Mouse (Mus musculus) gastrocnemius, postnatal 36 days (tissue): ENCODE measurements around the gene Col5a2. TPM values are rescaled to one million over a fixed set of nuclear protein-coding genes. Genes with fewer than 3 reads are reported as not detected.
"Not testable (repeated sequence)": the region's sequence is repeated elsewhere in the genome, so short reads cannot be mapped to it uniquely, and the experiment has no call there.

Experiments
- DNase-seq, 2 experiments: peaks; one replicate each; pipeline ENCODE4 v3.0.0; 2022
- intact Hi-C: fragments of 180-260 bp; cut with DNase I; formaldehyde crosslinking; loops from one replicate; pipeline ENCODE4 v1.15.1; 2025
- long read RNA-seq, 2 experiments: library from polyadenylated mRNA; stranded (forward); transcript quantifications; one replicate each; pipeline ENCODE4 v2.0.0; 2021
- total RNA-seq, 2 experiments: library from RNA; stranded (reverse); gene quantifications; 2 replicates each; pipeline ENCODE4 v1.2.3; 2021

Gene Col5a2
- total RNA-seq, result 10 to 100 TPM; 25.4 to 34.6 TPM
- long read RNA-seq, experiment 1, partial matches to known transcripts, result 6 of 6 reads
- long read RNA-seq, experiment 1, other reads (novel, unspliced or antisense), result 0 of 6 reads
- long read RNA-seq, experiment 2, full-length matches to known transcripts, result 2 of 6 reads
- long read RNA-seq, experiment 2, partial matches to known transcripts, result 4 of 6 reads
- long read RNA-seq, experiment 2, other reads (novel, unspliced or antisense), result 0 of 6 reads

DNA sequence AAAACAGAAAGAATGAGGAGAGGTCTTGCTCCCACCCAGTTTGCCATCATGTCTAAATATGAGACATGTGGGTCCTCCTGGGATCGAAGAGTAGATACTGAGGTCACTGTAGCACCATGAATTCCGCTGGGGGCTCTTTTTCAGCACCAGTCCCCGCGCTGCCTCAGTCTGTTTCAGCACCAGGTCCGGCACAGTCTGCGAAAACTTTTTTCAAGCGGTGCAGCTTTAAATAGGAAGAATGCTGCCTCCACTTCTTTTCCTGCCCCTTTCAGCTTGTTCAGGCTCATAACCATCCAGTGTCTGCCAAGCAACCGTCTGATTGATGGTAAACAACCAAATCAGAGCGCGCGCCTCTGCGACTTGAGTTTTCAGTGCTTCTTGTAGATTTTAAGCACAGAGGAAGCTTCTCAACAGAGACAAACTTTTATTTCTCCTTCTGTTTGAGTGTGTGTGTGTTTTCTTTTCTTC is at the start of gene Col5a2:
Gene Col5a2 (minus strand): TSS at position 418 of the 468 bp plus-strand sequence.
- DNase-seq, result peak; percentile 44 to 56
- intact Hi-C loops, result no loop called here

DNA sequence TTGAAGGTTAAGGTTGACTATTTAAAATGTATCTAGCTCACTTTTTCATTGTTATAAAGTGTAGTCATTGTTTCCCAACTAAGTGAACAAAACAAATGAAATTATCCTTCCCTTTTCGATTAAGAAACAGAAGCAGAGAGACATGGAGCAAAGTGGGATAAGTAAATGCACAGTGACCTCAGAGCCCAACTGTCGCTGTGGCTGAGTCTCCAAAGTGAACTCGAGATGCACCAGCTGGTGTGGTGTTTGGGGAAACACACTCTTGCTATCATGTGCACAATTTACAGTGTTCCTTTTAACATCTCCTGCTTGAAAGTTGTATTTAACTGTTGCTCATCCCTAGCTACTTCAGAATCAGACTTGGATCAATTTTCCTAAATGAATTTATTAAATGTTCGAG is 47.4 kb upstream of the Col5a2 start:
- intact Hi-C loops, result no loop called here
- no peak for DNase-seq

DNA sequence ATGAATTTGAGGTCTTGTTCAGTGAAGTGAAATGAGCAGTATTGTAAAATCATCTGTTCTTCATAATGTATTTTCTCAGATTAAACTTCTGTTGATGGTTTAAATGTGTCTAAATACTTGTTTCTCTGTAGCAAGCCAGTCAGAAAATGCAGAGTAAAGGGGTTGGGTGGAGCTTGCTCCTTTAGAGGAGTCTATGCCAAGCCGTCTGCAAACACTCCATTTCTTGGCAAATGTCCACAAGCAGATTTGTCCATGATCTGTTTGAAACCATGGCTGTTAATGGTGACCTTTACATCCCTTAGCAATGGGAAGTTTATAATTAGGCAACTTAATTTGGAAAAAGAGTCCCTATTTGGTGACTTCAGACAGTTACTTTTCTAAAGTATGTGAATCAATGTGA is 38.8 kb upstream of the Col5a2 start:
- intact Hi-C loops, result no loop called here
- DNase-seq, result no peak

DNA sequence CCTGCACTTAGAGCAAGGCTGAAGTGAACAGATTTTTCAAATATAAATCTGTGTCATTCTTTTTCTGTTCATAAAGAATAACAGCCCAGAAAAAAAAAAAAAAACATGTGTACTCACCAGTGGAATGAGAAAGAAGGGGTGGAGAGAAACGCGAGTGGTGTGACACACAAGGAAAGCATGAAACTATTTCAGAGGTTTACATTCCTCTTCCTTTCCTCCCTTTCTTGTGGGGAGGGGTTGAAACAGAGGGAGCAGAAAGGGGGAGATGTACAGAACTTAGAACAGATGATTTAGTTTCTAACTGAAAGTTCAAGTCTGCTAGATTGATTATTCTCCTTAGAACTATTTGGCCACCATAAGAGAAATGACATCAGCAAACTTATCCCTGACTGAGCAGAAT is 38.1 kb upstream of the Col5a2 start:
- no peak for DNase-seq
- intact Hi-C loops, result no loop called here

DNA sequence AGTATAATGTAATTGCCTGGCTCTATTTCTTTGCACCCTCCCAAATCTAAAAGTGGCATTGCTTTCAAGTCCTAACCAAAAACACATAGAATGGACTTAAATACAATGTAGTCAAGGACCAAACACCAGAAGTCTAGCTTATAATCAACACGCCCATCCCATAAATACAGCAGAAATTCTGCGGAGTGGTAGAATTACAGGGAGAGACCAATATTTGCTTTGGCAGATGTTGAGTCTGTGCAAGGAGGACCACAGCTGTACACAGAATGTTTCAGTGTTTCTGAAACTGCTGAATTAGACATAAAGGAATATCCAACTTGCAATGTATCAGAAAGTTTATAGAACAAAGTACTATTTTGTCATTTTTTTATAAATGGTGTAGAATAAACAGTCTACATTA is 28.4 kb upstream of the Col5a2 start:
- intact Hi-C loops, result no loop called here

DNA sequence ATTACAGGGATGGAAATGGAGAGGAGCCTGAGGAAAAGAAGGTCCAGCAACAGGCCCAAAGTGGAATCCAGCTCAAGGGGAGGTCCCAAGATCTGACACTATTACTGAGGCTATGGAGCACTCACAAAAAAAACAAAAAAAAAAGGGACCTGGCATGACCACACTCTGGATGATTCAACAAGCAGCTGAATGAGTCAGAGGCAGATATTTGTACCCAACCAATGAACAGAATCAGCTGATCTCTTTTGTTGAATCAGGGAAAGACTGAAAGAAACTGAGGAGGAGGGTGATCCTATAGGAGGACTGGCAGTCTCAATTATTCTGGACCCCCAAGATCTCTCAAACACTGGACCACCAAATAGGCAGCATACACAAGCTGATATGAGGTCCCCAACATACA is 24.4 kb upstream of the Col5a2 start:
- DNase-seq, intact Hi-C loops: not testable (repeated sequence)

More for the DNA sequence above, 28.4 kb upstream of the Col5a2 start:
- no peak for DNase-seq

DNA sequence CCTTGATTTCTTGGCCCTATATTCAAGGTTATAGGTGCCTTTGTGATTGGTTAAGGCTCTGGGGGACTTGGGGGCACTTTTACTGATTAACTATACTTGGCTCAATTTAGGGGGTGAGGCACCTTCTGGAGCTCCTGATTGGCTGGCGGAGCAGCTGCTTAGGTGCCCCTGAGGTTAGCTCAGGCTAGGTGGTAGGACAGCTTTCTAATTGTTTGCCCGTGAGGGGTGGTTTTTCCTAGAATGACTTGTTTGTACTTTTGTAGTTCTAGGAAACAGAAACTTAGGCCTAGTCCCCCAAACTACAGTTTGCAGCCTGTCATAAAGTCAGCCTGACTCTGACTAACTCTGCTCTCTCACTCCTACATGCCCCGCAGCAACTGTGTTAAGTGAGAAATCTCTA is 20.5 kb upstream of the Col5a2 start:
- intact Hi-C loops, result no loop called here
- no peak for DNase-seq

DNA sequence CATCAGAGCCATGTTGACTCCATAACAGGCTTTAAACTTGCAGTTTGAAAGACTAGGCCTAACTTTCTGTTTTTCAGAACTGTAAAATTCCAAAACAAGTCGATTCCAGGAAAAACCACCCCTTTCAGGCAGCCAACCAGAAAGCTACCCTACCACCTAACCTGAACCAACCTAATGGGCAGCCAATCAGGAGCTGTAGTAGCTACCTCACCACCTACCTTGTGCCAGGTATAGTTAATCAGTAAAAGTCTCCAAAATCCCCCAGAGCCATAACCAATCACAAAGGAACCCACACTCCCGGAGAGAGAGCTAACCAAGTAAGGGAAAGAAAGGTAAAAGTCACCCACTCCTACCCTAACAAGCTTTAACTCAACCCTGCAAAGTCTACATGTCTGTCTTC is 18.4 kb upstream of the Col5a2 start:
- DNase-seq, result no peak
- intact Hi-C loops, result no loop called here

DNA sequence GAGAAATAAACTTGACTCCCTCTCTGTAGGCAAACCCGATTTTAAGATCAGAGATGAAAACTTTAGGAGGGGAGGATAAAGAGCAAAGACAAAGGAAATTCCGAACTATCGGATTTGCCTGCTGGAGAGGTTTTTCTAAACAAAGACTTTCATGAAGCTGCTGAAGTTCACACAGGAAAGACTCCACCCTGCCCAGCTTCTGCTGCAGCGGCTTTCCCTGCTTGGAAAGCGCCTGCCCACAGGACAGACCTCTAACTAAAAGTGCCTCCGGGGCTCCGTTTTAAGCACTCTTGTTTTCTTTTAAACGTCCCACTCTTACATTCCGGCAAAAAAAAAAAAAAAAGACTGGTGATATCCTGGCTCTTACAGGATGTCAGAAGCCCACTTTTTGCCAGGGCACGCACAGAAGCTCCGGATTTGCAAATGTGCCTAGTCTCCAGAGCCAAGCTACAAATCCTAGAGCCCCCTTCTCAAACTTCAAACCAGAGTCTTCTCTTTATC is 791 bp downstream of the Col5a2 start:
- no peak for DNase-seq

DNA sequence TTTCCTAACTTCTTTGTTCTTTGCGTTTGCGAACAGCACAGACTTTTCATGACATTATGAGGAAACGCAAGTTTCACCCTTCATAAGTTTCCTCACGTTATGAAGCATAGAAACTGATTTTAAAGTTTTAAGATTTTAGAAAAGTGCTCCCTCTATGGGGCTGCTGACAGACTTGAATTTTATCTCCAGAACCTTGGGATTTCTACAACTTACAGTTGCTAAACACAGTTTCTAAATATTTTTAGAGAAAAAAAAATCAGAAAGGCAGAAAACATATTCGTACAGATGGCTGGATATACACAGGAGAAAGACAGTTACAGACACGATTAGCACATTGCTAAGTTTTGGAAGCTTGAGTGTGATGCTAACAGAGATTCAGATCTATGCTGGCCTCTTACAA is 1.6 kb downstream of the Col5a2 start:
- no peak for DNase-seq
- intact Hi-C loops, result no loop called here

More for the DNA sequence above, 791 bp downstream of the Col5a2 start:
- intact Hi-C loops, result no loop called here

DNA sequence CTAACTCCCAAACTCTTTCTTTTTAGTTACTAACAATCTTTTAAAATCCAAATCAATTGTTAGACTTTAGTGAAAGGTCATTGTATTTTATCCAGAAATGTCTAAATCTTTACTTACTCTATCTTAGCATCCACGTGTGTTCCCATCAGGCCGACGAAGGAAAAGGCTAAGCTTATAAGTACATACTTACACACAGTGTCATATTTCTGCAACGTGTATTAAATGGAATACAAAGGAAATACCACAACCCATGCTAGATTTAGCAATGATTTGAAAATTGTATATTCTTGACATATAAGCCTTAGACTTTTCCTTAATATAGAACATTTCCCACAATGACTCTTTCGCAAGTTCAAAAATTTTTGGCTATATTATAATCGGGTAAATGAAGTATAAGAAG is 2.6 kb downstream of the Col5a2 start:
- DNase-seq, result no peak
- intact Hi-C loops, result no loop called here

DNA sequence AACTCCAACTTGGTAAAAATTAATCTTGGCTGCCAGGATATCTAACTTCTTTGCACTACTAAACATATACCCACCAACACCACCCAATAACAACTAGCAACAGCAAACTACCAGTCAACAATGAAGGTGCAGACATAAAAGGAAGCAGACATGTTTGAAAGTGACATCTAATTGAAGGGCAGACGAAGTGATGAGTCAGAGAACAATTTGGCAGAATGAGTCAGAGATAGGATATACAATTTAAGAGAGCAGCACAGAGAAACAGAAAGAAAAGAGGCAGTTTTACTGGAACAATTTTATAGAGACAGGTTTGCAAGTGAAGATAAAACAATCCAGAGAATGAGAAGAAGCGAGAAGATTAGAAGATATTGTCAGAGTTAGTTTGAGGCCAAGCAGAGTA is 8.1 kb downstream of the Col5a2 start:
- intact Hi-C loops, result no loop called here
- DNase-seq, result no peak

DNA sequence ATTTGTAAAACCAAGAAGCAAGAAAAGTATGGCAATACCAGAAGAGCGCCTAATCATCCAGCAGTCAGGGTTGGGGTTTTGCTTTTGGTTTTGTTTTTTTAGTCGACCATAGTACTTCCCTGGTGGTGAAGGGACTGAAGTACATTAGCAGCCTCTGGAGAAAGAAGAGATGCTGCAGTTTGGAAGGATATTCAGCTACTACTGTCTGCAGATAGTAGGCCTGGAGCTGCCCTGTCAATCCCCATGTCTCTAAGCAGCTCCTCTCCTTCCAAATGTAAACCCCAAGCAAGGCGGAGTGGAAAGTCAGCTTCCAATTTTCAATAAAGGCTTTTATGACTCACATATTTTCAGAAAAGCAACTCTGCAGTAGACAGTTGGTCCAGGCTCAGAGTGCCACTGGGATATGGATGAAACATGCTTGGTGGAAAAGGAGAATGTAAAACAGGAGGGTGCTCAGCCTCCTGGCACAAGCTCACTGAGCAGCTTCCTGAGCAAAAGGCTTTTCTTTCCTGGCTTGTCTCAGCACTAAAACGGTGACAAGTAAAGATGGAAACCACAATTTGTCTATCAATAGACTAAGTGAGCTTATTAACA is 10.9 kb downstream of the Col5a2 start:
- intact Hi-C loops, result no loop called here
- DNase-seq, result no peak

DNA sequence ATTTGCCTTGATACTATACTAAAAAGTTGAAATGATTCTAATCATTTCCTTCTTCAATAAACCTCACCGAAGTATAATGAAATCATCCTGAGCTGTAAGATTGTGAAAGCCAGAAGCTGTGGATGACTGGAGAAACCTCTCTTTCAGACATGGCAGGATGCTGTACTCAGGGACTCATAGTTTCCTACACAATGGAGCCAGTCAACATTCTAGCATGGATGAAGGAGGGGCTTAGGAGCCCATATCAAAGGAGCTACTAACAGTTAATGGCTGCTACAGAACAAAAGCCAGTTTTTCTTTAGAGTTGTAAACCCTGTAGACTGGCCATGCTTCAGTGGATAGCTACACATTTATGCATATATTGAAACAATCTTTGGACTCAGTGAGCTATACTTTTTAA is 12.6 kb downstream of the Col5a2 start:
- intact Hi-C loops, result no loop called here
- no peak for DNase-seq

DNA sequence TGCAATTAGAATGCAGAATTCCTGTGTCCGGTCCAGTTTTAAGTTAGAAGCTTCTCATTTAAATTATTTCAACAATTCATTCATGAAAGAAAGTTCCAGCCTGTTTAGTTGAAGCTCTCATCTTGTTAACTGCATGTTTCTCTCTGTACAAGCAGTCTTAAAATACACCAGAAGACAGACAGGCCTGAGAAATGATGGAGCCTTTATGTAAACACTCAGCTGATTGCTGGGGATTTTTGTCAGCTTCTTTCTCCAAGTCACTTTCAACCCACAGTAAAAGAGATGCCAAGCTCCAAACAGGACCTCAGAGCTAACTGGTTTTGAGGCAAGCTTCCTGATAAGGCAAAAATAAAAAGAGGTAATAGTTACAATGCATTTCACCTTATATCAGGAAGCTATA is 14.8 kb downstream of the Col5a2 start:
- no peak for DNase-seq
- intact Hi-C loops, result no loop called here

DNA sequence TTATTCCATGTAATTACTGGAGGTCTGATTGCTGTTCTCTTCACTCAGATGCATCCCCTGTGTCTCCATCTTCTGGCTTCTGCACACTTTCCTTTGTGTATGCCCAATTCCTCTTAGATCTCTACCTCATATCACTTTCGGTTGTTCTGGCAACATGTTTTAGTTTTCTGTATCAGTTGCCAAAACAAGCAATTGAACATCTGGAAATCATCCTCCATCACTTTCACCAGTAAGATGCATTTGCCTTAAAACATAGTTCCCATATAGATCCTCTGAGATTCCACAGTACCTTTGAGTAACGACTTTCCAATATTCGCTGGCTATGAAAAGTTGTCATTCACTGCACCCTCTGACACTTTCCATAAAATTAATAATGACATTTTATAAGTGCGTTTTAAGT is 20.1 kb downstream of the Col5a2 start:
- intact Hi-C loops, result no loop called here
- no peak for DNase-seq

DNA sequence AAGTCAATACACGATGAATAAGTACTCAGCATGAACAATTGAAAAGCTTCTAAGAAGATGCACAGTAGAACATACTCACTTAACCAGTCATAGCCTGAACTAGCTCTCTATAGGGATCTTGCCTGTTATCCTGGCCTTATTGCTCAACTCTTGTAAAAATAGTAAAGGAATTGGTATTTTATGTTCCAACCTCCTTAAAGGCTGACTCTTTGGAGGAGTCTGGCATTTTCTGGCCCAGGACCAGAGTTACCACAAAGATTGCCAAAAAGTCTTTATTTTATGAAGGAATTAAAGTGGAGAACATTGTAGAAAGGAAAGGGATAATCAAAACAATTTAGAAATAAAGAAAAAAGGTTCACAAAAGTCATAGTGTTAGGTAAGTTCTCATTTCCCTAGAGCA is 21.2 kb downstream of the Col5a2 start:
- intact Hi-C loops, result no loop called here

DNA sequence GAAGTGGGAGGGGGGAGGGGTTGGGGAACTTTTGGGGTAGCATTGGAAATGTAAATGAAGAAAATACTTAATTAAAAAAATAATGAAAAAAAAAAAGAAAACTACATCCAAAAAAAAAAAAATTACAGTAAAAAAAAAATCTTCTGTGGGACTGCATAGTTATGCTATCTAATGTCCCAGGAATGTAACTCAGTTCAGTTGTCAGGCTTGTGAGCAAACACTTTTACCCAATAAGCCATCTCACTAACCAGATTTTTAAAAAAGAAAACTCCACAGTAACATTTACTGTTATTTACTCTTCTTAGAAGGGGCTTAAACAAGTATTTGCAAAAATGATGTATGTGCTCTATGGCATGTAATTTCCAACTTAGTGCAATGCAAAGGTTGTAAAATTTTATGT is 24.0 kb downstream of the Col5a2 start:
- intact Hi-C loops, result no loop called here
- no peak for DNase-seq

More for the DNA sequence above, 21.2 kb downstream of the Col5a2 start:
- DNase-seq, result no peak

DNA sequence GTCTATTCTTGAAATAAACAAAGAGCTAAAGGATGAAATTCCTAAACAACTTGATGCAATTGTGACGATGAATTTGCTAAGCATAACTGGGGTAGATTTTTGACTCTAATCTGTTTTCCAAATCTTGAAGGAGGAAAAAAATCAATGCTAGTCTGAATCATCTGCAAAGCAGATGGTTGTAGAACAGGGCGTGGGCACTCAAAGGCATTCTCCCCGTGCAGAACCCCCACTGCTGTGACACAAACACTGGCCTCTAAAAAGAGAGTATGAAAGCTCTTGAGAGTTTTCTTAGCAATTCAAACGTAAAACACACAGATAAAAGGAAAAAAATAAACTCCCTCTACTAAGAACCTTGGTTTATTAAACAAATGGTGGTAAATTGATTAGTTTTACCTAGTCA is 30.3 kb downstream of the Col5a2 start:
- DNase-seq, result peak in 1 of 2 experiments; percentile 33
- intact Hi-C loops, result no loop called here

DNA sequence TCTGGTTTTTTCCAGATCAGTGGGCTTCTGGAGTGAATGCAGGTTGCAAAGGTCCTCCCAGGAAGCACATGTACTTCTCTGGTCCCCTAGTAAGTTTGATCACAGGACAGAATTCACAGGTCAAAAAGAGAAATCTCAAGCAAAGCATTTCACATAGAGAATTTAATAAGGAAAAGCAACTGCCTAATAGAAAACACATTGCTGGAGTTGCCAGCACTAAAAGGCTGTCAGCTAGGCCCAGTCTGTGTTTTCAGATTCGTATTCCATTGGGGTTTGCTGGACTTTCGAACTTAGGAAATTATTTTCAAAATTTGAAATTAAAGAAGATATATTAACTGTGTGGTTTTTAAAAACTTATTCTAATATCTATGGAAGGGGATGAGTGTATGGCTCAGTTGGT is 42.3 kb downstream of the Col5a2 start:
- DNase-seq, result no peak
- intact Hi-C loops, result no loop called here

DNA sequence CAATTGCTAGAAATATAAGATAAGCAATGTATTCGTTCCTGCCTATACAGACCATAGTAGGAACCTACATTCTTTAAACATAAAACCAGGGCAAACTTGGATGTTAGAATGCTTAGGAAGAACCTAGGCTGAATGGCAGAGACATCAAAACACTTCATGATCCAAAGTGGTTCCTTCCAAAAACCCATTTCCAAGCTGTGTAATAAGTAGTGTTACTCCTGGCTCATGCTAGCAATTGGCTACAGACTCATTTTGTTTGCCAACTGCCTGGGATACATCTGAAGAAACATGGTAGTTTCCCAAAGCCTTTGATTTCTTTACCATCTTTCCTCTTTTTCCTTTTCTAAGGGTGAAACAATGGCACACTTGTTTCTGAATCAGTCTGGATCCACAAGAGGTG is 47.3 kb downstream of the Col5a2 start:
- no peak for DNase-seq
- intact Hi-C loops, result no loop called here

DNA sequence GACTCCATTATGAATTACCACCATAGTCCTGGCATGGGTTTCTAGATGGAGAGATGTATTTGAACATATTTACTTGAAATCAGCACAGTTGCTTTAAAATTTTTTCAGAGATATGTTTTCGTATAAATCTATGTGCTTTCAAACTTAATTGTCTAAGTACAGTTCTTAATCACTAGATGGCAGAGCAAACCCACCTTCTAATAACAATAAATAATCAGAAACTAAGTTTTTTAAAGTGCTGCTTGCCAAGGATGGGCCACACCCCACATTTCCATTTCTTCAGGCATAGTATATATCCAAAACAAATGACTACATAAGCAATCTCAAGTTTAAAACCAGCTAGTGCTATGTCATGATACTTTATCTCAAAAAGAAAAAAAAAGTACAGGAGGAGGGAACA is 54.2 kb downstream of the Col5a2 start:
- intact Hi-C loops, result no loop called here

More for the DNA sequence above, 54.2 kb downstream of the Col5a2 start:
- DNase-seq, result no peak
